Mouse (Mus musculus) liver, embryonic 16.5 days (tissue): ENCODE data around the gene Cpsf2. TPM values are rescaled to one million over a fixed set of nuclear protein-coding genes. Genes with fewer than 3 reads are reported as not detected.
"Not testable (repeated sequence)": the region's sequence is repeated elsewhere in the genome, so short reads cannot be mapped to it uniquely, and the experiment has no call there.

Source experiments
- ATAC-seq: fragments of 200-750 bp; cut with Nextera tagmentation; 2 replicates; pipeline ENCODE4 v1.8.0; 2017; ENCODE audit warnings: low read depth, mild to moderate bottlenecking, moderate number of reproducible peaks, moderate library complexity
- H3K27ac ChIP-seq: fragments of 300-500 bp; sonication (generic); 2 replicates; pipeline ENCODE4 v1.5.1; 2014; ENCODE audit warnings: mild to moderate bottlenecking, low read length
- H3K27me3 ChIP-seq: fragments of 300-500 bp; sonication (generic); 2 replicates; pipeline ENCODE4 v1.6.1; 2014; ENCODE audit warnings: low read depth, low read length, mixed read lengths; ENCODE audit not compliant: control insufficient read depth, insufficient read depth
- H3K36me3 ChIP-seq: fragments of 300-500 bp; sonication (generic); 2 replicates; pipeline ENCODE4 v1.6.1; 2014; ENCODE audit warnings: mild to moderate bottlenecking; ENCODE audit not compliant: control insufficient read depth, insufficient read depth
- H3K4me1 ChIP-seq: fragments of 300-500 bp; sonication (generic); 2 replicates; pipeline ENCODE4 v1.6.1; 2014; ENCODE audit warnings: low read depth, low read length, mixed read lengths; ENCODE audit not compliant: control insufficient read depth
- H3K4me2 ChIP-seq: fragments of 300-500 bp; sonication (generic); 2 replicates; pipeline ENCODE4 v1.6.1; 2014; ENCODE audit warnings: low read depth, low read length, mixed read lengths
- H3K4me3 ChIP-seq: fragments of 300-500 bp; sonication (generic); 2 replicates; pipeline ENCODE4 v1.5.1; 2014; ENCODE audit warnings: low read depth, mild to moderate bottlenecking, low read length
- H3K9ac ChIP-seq: fragments of 300-500 bp; sonication (generic); 2 replicates; pipeline ENCODE4 v1.6.1; 2014; ENCODE audit warnings: low read depth, low read length
- H3K9me3 ChIP-seq: fragments of 300-500 bp; sonication (generic); replicated peaks from 2 replicates; pipeline ENCODE4 v1.6.1; 2016; ENCODE audit warnings: low read length; ENCODE audit not compliant: control insufficient read depth
- WGBS: fragments of 180-500 bp; shearing (Covaris S2); extraction: QIAGEN DNeasy Blood & Tissue Kit; methylation state at CpG from one replicate; pipeline ENCODE4 v1.1.7; 2014; ENCODE audit not compliant: insufficient replicate concordance; 5-methylcytosine and 5-hydroxymethylcytosine counted together
- polyA plus RNA-seq: library from polyadenylated mRNA; unstranded; fragments of >200 nt; fragmentation: Nextera tagmentation; extraction: Ambion mirVana; gene quantifications from 2 replicates; pipeline ENCODE4 v1.2.1, GENCODE M21; 2015

Cpsf2 gene
- 13.6 and 14.8 TPM in 2 replicates for polyA plus RNA-seq

- WGBS: under 1% methylated on average over 76 of the region's 77 CpGs
- Histone ChIP-seq H3K9ac (peak within 1 kb of the TSS; percentile 89), H3K27me3 (no peaks in the 10 kb centered on the region), H3K4me3 (peak within 1 kb of the TSS; percentile 97), H3K9me3 (no peaks in the 10 kb centered on the region), H3K27ac (peak within 1 kb of the TSS; percentile 92), H3K4me1 (peaks cover 42% of the 10 kb centered on the region), H3K36me3 (no peaks in the 10 kb centered on the region; the same call in 1 of the 2 replicates), H3K4me2 (peak within 1 kb of the TSS; percentile 88)
- ATAC-seq: peak; percentile 91
These were observed at the start of gene Cpsf2 for GRCm38 (mm10) chr12:101975601-101976571. Gene Cpsf2 (plus strand): TSS chr12:101975988.

DNA sequence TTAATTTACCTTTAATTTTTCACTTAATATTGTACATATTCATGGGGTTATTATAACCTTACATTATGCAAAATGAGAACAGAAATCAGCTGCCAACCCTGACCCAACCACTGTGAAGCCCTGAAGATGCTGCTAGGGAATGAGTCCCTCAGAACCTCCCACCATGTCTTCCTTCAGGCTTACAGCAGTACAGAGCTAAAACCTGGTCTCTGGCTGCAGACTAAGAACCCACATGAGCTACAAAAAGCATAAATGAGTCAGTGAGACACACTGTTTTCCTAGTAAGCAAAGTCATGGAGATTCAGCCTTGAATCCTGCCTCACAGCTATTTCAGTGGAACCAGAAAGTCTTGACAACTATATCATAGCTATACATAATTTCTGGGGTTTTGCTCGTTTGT is 47.4 kb upstream of the Cpsf2 start:
- Histone ChIP-seq H3K4me3 (no peak overlapping the region), H3K27me3 (no peaks in the 10 kb centered on the region), H3K4me1 (no peaks in the 10 kb centered on the region), H3K4me2 (no peak overlapping the region), H3K27ac (no peak overlapping the region), H3K9ac (no peak overlapping the region), H3K36me3 (peaks cover 10% of the 10 kb centered on the region), H3K9me3 (no peaks in the 10 kb centered on the region)
- 56% methylated on average over 1 of the region's 1 CpGs for WGBS
- ATAC-seq: no peak

GRCm38 (mm10) chr12:101935223-101935622 is 40.6 kb upstream of the Cpsf2 start:
- H3K36me3 ChIP-seq: peaks cover 18% of the 10 kb centered on the region

GRCm38 (mm10) chr12:101937572-101937971 is 38.2 kb upstream of the Cpsf2 start:
- 78% methylated on average over 7 of the region's 7 CpGs for WGBS
- no peaks in the 10 kb centered on the region for H3K27me3 ChIP-seq
- no peak overlapping the region for H3K27ac ChIP-seq
- H3K4me1 ChIP-seq: no peaks in the 10 kb centered on the region
- H3K4me3 ChIP-seq: no peak overlapping the region
- ATAC-seq: no peak
- no peak overlapping the region for H3K9ac ChIP-seq
- no peaks in the 10 kb centered on the region for H3K9me3 ChIP-seq
- no peak overlapping the region for H3K4me2 ChIP-seq
- H3K36me3 ChIP-seq: peaks cover 26% of the 10 kb centered on the region

More at GRCm38 (mm10) chr12:101935223-101935622, 40.6 kb upstream of the Cpsf2 start:
- Histone ChIP-seq H3K4me2 (no peak overlapping the region), H3K9ac (no peak overlapping the region), H3K4me3 (no peak overlapping the region), H3K27me3 (no peaks in the 10 kb centered on the region), H3K4me1 (no peaks in the 10 kb centered on the region), H3K27ac (no peak overlapping the region), H3K9me3 (no peaks in the 10 kb centered on the region)
- 78% methylated on average over 3 of the region's 3 CpGs for WGBS
- ATAC-seq: no peak

GRCm38 (mm10) chr12:101947986-101948385 is 27.8 kb upstream of the Cpsf2 start:
- Histone ChIP-seq H3K27ac (no peak overlapping the region), H3K4me2 (no peak overlapping the region), H3K9me3 (no peaks in the 10 kb centered on the region), H3K4me3 (no peak overlapping the region), H3K36me3 (peaks cover 5% of the 10 kb centered on the region), H3K27me3 (no peaks in the 10 kb centered on the region), H3K4me1 (no peaks in the 10 kb centered on the region), H3K9ac (no peak overlapping the region)
- no peak for ATAC-seq
- WGBS: 74% methylated on average over 8 of the region's 8 CpGs

- 56% methylated on average over 4 of the region's 4 CpGs for WGBS
- no peak for ATAC-seq
- H3K9ac ChIP-seq: no peak overlapping the region
- no peak overlapping the region for H3K4me2 ChIP-seq
- no peaks in the 10 kb centered on the region for H3K27me3 ChIP-seq
- no peaks in the 10 kb centered on the region for H3K9me3 ChIP-seq
- H3K4me3 ChIP-seq: no peak overlapping the region
- peaks cover 5% of the 10 kb centered on the region for H3K36me3 ChIP-seq
- no peak overlapping the region for H3K27ac ChIP-seq
- no peaks in the 10 kb centered on the region for H3K4me1 ChIP-seq
These were observed 27.0 kb upstream of the Cpsf2 start for GRCm38 (mm10) chr12:101948801-101949200.

DNA sequence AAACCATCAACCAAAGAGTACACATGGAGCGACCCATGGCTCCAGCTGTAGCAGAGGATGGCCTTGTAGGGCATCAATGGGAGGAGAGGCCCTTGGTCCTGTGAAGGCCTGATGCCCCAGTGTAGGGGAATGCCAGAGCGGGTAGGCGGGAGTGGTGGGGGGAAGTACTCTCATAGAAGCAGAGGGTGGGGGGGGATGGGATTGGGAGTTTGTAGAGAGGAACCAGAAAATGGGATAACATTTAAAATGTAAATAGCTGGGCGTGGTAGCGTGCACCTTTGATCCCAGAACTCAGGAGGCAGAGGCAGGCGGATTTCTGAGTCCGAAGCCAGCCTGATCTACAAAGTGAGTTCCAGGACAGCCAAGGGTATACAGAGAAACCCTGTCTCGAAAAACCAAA is 20.0 kb upstream of the Cpsf2 start:
- not testable (repeated sequence) for H3K4me3 ChIP-seq, H3K4me2 ChIP-seq, H3K9me3 ChIP-seq, H3K27ac ChIP-seq, H3K9ac ChIP-seq, H3K36me3 ChIP-seq, H3K27me3 ChIP-seq, ATAC-seq
- WGBS: 86% methylated on average over 8 of the region's 8 CpGs
- H3K4me1 ChIP-seq: peaks cover 17% of the 10 kb centered on the region

DNA sequence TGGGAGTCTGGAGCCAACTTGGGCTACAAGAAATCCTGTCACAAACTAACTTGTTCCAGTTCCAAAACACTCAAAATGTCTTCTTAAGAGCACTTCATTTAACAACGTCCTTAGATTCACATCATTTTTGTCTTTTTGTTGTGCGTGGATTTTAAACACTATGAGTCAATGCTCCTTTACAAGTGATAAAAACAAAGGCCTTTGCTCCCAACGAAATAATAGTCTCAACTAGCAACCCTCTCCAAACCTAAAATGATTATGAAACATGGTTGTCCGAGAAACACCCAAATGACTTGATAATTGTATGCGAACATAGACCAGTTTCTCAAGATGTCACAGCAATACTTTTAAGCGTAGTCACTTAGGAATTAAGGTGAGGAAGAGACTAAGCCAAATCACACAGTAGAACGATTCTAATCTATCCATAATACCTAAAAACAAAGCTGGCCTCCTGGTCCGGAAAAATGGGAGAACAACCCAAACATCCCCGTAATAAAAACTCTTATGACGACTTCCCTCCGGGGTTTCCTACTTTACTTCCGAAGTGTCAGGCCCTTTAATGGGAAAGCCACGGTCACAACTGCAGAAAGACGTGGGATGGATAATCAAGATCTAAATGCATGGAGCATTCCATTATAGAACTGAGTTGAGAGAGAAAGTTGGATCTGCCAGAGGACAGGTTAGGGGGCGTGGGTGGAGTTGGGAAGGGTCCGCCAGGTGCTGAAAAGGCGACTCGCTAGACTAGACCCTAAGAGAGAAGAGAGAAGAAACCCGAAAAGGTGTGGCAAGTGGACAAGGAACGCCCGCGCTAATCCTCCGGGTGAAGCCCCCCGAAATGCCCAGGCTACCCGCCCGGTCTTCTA is 18.5 kb upstream of the Cpsf2 start:
- peak overlapping the region; percentile 83 for H3K27ac ChIP-seq
- H3K36me3 ChIP-seq: no peaks in the 10 kb centered on the region
- WGBS: 6% methylated on average over 23 of the region's 26 CpGs
- H3K9me3 ChIP-seq: no peaks in the 10 kb centered on the region
- peak overlapping the region; percentile 59 for H3K4me2 ChIP-seq
- H3K4me3 ChIP-seq: peak overlapping the region; percentile 93
- peaks cover 17% of the 10 kb centered on the region for H3K4me1 ChIP-seq
- peak overlapping the region; percentile 94 for H3K9ac ChIP-seq
- ATAC-seq: no peak
- no peaks in the 10 kb centered on the region for H3K27me3 ChIP-seq
